Mouse (Mus musculus): Measurements from ENCODE around the gene Acad12.
"Not testable (repeated sequence)": the region's sequence is repeated elsewhere in the genome, so short reads cannot be mapped to it uniquely, and the experiment has no call there.

Acad12 gene

GRCm38 (mm10) chr5:121618592-121619513, at the start of gene Acad12:
TSS of gene Acad12 (minus strand) at chr5:121618938.
- ChIA-PET CTCF (interaction anchor here (0.6 to 2.1 kb wide), 8 partner anchors 13 to 939 kb away, joined by 3 to 7 read pairs (median 3); no protein-coding TSS in a partner anchor), POLR2A (interaction anchor here (0.7 to 1.7 kb wide), 14 partner anchors 9 to 677 kb away, joined by 3 to 11 read pairs (median 3); no protein-coding TSS in a partner anchor)

- CTCF ChIA-PET, result interaction anchor here in 1 of 4 experiments (0.6 kb wide), 1 partner anchor 115 kb away, joined by 3 read pairs; no protein-coding TSS in a partner anchor
Measured at GRCm38 (mm10) chr5:121668411-121668810, 49.7 kb upstream of the Acad12 start.

GRCm38 (mm10) chr5:121667067-121667466, 48.3 kb upstream of the Acad12 start:
- CTCF ChIA-PET, result no interaction called here
- POLR2A ChIA-PET, result interaction anchor here in 2 of 4 experiments (0.6 kb wide), 2 partner anchors 44 to 333 kb away, joined by 3 read pairs; no protein-coding TSS in a partner anchor

More at GRCm38 (mm10) chr5:121668411-121668810, 49.7 kb upstream of the Acad12 start:
- POLR2A ChIA-PET, result interaction anchor here in 1 of 4 experiments (0.6 kb wide), 1 partner anchor 83 kb away, joined by 5 read pairs; no protein-coding TSS in a partner anchor

- POLR2A ChIA-PET, result no interaction called here
- CTCF ChIA-PET, result no interaction called here
Measured at GRCm38 (mm10) chr5:121664971-121665370, 46.2 kb upstream of the Acad12 start.

- CTCF ChIA-PET, result no interaction called here
- POLR2A ChIA-PET, result interaction anchor here in 1 of 4 experiments (0.8 to 1.4 kb wide), 2 partner anchors 21 to 44 kb away, joined by 3 to 4 read pairs; no protein-coding TSS in a partner anchor
Measured at GRCm38 (mm10) chr5:121664078-121664477, 45.3 kb upstream of the Acad12 start.

- ChIA-PET CTCF (interaction anchor here in 1 of 4 experiments (0.5 kb wide), 1 partner anchor 155 kb away, joined by 8 read pairs; no protein-coding TSS in a partner anchor), POLR2A (interaction anchor here in 2 of 4 experiments (0.7 to 1.4 kb wide), 3 partner anchors 10 to 44 kb away, joined by 3 to 4 read pairs (median 3); no protein-coding TSS in a partner anchor)
Measured at GRCm38 (mm10) chr5:121663456-121663855, 44.7 kb upstream of the Acad12 start.

GRCm38 (mm10) chr5:121661494-121661893, 42.8 kb upstream of the Acad12 start:
- POLR2A ChIA-PET, result interaction anchor here in 3 of 4 experiments (0.8 to 2.4 kb wide), 13 partner anchors 10 to 175 kb away, joined by 3 to 9 read pairs (median 4); partner anchors contain the start of gene Atxn2 (in 1 of the 3)
- CTCF ChIA-PET, result interaction anchor here (0.5 to 2.4 kb wide), 7 partner anchors 9 to 603 kb away, joined by 3 to 16 read pairs (median 3); partner anchors contain the start of gene Tctn1 (in 1 of the 4)

- CTCF ChIA-PET, result interaction anchor here (0.6 to 2.4 kb wide), 10 partner anchors 9 to 584 kb away, joined by 3 to 16 read pairs (median 4); no protein-coding TSS in a partner anchor
- POLR2A ChIA-PET, result interaction anchor here (0.6 to 2.4 kb wide), 26 partner anchors 8 to 394 kb away, joined by 3 to 9 read pairs (median 3); partner anchors contain the start of gene Atxn2 (in 1 of the 4)
Measured at GRCm38 (mm10) chr5:121660897-121661254, 42.1 kb upstream of the Acad12 start.

GRCm38 (mm10) chr5:121660059-121660896, 41.5 kb upstream of the Acad12 start, which contains the start of the genes Acad10 and Brap:
TSS of gene Acad10 (minus strand) at chr5:121660514.
TSS of gene Brap (plus strand) at chr5:121660563.
- CTCF ChIA-PET, result interaction anchor here (0.6 to 2.4 kb wide), 9 partner anchors 10 to 584 kb away, joined by 3 to 16 read pairs (median 4); no protein-coding TSS in a partner anchor
- POLR2A ChIA-PET, result interaction anchor here (0.6 to 2.4 kb wide), 26 partner anchors 9 to 395 kb away, joined by 3 to 9 read pairs (median 3); partner anchors contain the start of gene Atxn2 (in 1 of the 4)

- CTCF ChIA-PET, result interaction anchor here in 1 of 4 experiments (0.7 kb wide), 1 partner anchor 237 kb away, joined by 4 read pairs; no protein-coding TSS in a partner anchor
Measured at GRCm38 (mm10) chr5:121657656-121658055, 38.9 kb upstream of the Acad12 start.

GRCm38 (mm10) chr5:121656866-121657265, 38.1 kb upstream of the Acad12 start:
- CTCF ChIA-PET, POLR2A ChIA-PET: not testable (repeated sequence)

More at GRCm38 (mm10) chr5:121657656-121658055, 38.9 kb upstream of the Acad12 start:
- POLR2A ChIA-PET, result interaction anchor here in 1 of 4 experiments (0.6 kb wide), 1 partner anchor 118 kb away, joined by 3 read pairs; no protein-coding TSS in a partner anchor

GRCm38 (mm10) chr5:121654526-121654925, 35.8 kb upstream of the Acad12 start:
- ChIA-PET CTCF (no interaction called here), POLR2A (no interaction called here)

GRCm38 (mm10) chr5:121649134-121649533, 30.4 kb upstream of the Acad12 start:
- ChIA-PET POLR2A (interaction anchor here in 3 of 4 experiments (0.6 to 1.6 kb wide), 8 partner anchors 9 to 924 kb away, joined by 3 to 6 read pairs (median 3); partner anchors contain the start of genes Acad10 (in 2 of the 3) and Brap (in 2 of the 3)), CTCF (interaction anchor here in 1 of 4 experiments (0.6 kb wide), 1 partner anchor 184 kb away, joined by 4 read pairs; no protein-coding TSS in a partner anchor)

- ChIA-PET CTCF (interaction anchor here in 2 of 4 experiments (0.6 to 1.0 kb wide), 3 partner anchors 34 to 113 kb away, joined by 3 to 7 read pairs (median 4); no protein-coding TSS in a partner anchor), POLR2A (interaction anchor here in 3 of 4 experiments (0.6 to 2.0 kb wide), 9 partner anchors 9 to 182 kb away, joined by 3 to 6 read pairs (median 3); partner anchors contain the start of genes Acad10 (in 3 of the 3), Brap (in 3 of the 3) and Aldh2 (in 1 of the 3))
Measured at GRCm38 (mm10) chr5:121639601-121640000, 20.9 kb upstream of the Acad12 start.

- ChIA-PET CTCF (interaction anchor here in 1 of 4 experiments (1.2 kb wide), 1 partner anchor 159 kb away, joined by 3 read pairs; no protein-coding TSS in a partner anchor), POLR2A (interaction anchor here in 1 of 4 experiments (0.8 to 1.0 kb wide), 2 partner anchors 18 to 74 kb away, joined by 3 read pairs; partner anchors contain the start of gene Atxn2)
Measured at GRCm38 (mm10) chr5:121637296-121637695, 18.6 kb upstream of the Acad12 start.

GRCm38 (mm10) chr5:121634668-121635067, 15.9 kb upstream of the Acad12 start:
- POLR2A ChIA-PET, result interaction anchor here (0.5 to 1.0 kb wide), 4 partner anchors 36 to 247 kb away, joined by 3 to 5 read pairs (median 3); no protein-coding TSS in a partner anchor

GRCm38 (mm10) chr5:121632804-121633203, 14.1 kb upstream of the Acad12 start:
- ChIA-PET CTCF (interaction anchor here (0.6 to 1.9 kb wide), 10 partner anchors 10 to 450 kb away, joined by 3 to 7 read pairs (median 3); no protein-coding TSS in a partner anchor), POLR2A (interaction anchor here in 3 of 4 experiments (0.6 to 1.9 kb wide), 5 partner anchors 12 to 401 kb away, joined by 3 to 7 read pairs (median 3); partner anchors contain the start of gene Acad12 (in 1 of the 3))

More at GRCm38 (mm10) chr5:121634668-121635067, 15.9 kb upstream of the Acad12 start:
- CTCF ChIA-PET, result interaction anchor here in 2 of 4 experiments (0.6 to 1.1 kb wide), 2 partner anchors 16 to 348 kb away, joined by 3 read pairs; partner anchors contain the start of gene Acad12 (in 1 of the 2)

Measured in embryonic stem cell, embryonic (primary cell).